In the genomic region with DNA sequence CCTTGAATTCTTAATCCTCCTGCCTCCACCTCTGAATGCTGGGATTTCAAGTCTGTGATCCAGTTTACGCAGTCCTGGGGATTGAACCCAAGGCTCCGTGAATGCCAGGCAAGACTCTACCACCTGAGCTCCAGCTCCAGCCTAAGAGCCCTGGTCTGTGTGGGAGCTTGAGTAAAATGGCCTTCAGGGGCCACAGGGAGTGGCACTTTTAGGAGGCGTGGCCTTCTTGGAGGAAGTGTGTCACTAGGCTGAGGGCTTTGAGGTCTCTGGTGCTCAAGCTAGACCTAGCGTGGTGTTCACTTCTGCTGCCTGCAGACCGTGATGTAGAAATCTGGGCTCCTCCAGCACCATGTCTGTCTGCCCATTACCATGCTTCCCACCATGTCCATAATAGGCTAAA, we compare ENCODE assay signal across 15 mouse cellular contexts.
"Had no signal": no experiment of that assay in that cellular context is flagged by ENCODE, and none has a peak within 500 bp of the region (broad histone marks: within the 10 kb centered on the region; RNA-seq: fewer than 3 reads in every experiment).

No protein-coding gene starts in this region.

- DNase-seq: kidney, adult 2 months; kidney, postnatal 10 days; kidney, postnatal 36 days; layer of hippocampus, postnatal 36 days; left cerebral cortex, postnatal 4 days; lung, adult 18-20 months; lung, postnatal 10 days; lung, postnatal 36 days; right cerebral cortex, adult 18-20 months; right cerebral cortex, postnatal 14 days; right cerebral cortex, postnatal 4 days; thymus, adult 2 months; thymus, postnatal 36 days had no signal

- ATAC-seq: intestine, postnatal 0 days; midbrain, embryonic 15.5 days had no signal
